Mouse (Mus musculus) cerebellum, adult 11-12 months (tissue): ENCODE measurements around the gene Tbxas1.
A peak's percentile ranks its signal among the peaks of the same experiment; 100 is the strongest.

Source experiments
- DNase-seq: peaks from one replicate; pipeline ENCODE4 v3.0.0; 2022

Gene Tbxas1

DNA sequence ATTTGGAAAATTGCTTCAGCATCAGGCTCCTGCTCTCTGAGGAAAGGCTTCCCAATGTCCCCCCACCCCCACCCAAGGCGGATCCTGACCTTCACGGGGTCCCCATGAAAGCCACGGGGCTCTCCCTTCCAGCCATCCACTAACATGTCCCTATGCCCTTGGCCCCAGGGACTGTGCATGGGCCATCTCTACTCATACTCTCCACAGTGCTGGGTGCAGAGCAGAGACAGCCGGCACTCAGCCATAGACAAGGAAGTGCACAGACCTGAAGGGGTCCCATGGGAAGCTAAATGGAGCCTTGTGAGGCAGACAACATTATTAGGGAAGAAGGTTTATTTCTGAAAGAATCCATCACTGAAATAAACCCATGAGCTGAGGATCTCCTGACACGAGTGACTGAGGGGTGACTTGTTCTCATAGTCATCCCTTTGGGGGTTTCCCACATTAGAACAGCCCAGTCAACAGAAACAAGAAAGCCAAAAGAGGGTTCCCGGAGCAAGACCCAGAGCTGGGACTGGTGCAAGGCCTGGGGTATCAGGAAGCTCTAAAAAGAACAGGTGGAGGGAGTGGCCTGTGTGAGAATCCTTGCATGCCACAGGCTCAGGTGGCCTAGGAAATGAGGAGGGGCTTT, 179.8 kb downstream of the Tbxas1 start:
- DNase-seq = no peak

DNA sequence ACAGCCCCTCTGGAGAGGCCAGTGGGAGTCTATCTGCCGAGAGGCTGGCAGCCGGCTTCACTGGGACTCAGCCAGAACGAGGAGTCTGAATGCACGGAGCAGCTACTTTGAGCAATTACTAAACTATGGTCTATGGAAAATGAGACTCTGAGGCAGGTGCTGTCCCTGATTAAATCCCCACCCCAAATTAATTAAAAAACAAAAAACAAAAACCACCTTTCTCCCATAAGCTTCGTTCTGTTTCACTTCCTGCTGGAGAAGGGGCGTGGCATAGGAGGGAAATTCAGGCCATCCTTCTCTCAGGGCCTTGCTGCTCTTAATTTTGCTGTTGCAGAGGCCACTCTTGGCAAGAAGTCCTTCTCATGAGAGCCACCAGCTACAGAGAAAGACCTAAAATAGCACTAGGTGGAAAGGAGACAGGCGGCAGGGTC, 180.6 kb downstream of the Tbxas1 start:
- DNase-seq = no peak

DNA sequence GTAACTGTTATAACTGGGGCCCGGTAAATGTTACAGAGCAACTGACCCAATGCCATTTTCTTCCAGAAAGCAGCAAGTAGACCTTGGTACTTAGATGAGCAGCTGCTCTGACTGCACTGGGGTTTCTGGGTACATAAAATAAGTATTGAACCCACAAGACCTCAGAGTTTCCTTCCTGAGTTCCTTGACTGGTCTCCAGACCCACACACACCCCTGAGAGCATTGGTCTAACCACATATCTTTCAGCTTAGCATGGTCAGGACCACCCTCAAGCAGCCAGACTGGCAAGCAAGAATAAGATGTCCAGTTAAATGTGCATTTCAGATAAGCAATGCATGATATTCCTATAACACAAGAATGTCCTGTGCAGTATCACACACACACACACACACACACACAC, 182.0 kb downstream of the Tbxas1 start:
- no peak for DNase-seq

DNA sequence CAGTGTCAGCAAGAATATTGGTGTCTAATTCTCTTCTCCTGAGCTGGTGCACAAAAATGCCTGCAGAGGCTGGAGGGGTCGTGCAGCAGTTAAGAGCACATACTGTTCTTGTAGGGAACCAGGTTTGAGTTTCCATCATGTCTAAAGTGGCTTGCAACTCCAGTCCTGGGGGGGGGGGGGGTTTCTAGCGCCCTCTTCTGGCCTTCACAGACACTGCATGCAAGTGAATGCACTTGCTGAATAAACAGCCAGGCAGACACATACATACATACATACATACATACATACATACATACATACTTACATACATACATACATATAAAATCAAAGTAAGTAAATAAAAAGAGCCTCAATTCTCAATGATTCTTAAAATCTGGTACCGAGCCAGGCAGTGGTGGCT, 183.2 kb downstream of the Tbxas1 start:
- no peak for DNase-seq

DNA sequence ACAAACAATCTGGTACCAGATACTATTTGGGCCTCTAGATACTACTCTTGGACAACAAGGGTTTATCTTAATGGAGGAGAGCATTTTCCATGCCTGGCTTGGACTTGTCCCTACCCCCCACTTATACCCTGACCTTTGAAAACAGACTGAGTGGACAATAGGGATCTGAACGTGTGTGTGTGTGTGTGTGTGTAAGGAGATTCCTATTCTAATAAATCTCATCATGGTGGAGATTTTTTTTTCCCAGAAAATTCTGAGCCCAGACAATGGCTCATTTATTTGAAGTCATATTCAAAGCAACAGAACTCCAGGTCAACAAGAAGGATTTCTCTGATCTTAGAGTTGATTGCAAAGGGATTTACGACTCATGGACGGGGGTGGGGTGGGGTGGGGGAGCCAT, 183.7 kb downstream of the Tbxas1 start:
- DNase-seq = no peak

DNA sequence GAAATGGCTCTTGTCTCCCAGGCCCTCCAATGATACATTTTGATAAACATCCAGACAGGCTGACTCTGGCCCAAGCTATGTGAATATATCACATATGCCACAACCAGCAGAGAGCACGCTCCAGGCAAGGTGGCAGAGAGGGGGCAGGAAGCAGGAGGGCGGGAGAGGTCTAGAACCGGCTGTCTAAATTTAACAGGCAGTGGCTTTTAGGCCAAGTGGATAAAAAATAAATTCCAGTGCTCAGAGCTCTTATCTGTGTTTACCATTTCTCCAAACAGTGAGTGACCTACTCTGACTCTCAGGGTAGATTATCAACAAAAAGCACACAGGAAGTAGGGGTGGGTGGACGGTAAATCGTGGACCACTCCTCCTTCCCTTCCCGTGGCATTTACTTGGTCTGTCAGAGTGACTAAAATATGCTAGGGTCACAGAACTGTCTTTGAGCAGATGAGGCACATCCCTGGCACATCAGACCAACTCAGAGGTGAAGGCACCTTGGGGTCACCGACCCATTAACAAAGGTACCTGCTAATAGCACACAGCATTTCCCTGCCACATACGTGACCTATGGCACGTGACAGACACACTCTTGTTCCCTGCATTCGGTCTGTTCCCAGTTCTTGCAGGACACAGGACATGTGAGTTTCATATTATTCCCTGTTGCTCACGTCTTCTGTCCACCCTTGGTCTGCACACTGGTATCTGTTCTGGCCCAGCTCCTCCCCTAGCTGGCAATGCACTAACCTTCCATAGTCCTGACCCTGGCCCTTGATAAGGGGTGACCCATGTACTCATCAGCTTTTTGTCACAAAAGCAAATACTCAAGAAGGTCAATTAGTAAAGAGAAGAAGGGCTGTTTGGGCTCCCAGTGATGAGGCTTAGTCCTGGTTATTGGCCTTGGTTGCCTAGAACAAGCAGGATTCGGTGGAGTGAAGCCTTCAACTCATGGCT, 184.6 kb downstream of the Tbxas1 start:
- no peak for DNase-seq

DNA sequence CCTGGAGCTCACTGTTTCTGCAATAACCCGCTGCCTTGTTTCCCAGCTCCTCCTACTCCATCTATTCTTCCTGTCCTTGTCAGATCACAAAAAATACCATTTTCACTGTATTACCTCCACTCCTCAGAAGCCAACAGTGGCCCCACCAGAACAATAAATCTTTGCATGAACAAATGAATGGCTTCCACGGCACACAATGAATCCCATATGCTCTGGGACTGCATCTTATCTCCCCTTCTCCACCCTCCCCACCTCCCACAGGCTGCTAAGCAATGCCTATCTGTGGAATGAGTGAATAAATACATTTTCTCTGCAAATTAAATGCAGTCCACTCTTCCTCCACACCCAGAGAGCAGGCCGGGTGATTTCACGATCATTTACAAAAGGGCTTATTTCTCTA, 186.0 kb downstream of the Tbxas1 start:
- DNase-seq = no peak

DNA sequence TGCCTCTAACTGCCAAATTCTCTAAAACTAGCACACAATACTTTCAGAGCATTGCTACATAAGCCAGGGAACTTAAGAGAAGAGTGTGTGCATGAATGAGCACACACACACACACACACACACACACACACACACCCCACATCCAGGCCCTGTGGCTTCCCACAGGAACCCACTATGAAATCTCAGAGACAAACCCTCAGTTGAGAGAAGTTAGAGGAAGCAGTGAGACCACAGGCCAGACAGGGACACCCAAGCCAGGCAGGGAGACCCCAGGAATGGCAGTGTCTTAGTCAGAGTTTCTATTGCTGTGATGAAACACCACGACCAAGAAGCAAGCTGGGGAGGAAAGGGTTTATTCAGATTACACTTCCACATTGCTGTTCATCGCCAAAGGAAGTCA, 188.3 kb downstream of the Tbxas1 start:
- no peak for DNase-seq

DNA sequence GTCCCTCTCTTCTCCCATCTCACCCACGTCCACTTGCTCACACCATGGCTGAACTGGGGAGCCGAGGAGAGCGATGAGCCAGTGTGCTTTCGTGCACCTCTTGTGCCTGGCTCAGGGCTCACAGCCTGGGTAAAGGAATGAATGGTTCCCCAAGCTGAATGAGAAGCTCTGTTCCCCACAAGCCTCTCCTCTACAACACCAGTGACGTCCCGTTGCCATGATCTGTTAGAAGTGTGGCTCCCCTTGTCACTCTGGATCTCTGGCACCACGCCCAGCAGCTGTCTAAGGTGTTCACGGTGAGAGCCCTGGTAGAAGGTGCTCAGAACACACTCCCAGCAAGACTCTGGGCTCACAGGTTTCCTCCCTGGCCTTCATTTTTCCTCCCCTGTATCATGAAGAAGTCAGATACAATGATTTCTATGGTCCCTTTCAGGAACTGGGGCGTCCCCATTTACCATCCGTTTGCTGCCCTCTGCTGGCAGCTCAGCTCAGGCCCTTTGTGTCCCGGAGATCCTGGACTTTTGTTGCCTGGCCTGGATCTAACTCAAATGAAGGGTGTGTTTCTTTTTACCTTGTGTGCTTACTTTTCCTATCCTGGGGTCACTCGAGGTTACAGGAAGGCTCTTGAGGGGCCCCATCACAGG, 191.9 kb downstream of the Tbxas1 start:
- DNase-seq = peak; percentile 57

DNA sequence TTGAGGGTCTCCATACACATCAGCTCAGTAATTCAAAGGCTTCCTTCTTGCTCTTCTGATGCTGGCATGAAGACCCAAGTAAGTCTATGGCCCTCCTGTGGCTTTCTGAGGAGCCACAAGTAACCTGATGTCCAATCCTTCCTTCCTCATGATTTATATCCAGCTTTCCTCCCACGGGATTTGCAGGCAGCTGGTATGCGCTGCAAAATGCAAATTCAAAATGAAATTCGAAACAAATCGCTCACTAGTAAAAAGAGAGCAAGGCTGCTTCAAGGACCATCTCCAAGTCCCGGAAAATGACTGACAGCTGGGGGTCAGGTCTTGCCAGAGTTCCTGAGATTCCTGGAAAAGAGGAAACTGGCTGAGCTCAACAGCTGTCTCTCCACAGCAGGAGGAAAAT, 197.5 kb downstream of the Tbxas1 start:
- DNase-seq = no peak

DNA sequence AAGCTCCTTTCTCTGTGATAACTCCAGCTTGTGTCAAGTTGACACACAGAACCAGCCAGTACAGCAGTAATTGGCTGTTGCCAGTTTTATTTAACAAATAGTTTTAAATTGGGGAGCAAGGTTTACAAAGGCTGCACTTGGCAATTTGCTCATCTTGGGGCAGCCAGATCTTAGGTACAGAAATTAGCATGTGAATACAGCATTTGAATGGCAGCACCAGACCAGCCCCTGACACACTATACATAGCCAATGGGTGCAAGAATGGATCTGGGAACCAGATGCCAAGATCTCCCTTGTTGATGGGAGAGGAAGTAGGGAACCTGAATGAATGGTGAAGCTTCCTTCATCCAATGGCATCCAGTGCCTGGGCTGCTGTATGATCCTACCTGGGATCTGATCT, 199.0 kb downstream of the Tbxas1 start:
- no peak for DNase-seq

DNA sequence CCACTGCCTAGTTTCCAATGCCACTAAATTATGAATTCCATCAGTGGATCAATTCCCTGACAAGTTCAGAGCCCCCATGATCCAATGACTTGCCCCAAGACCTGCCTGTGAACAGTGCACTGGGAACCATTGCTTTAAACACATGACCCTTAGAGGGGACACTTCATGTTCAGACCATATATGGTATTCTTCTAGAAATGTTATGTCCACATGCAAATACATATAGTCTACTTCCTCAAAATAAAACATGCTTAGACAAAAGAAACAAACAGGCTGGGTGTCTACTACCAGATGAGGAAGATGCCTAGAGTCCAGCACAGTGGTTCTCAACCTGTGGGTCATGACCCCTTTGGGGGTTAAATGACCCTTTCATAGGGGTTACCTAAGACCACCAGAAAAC, 201.3 kb downstream of the Tbxas1 start:
- no peak for DNase-seq

DNA sequence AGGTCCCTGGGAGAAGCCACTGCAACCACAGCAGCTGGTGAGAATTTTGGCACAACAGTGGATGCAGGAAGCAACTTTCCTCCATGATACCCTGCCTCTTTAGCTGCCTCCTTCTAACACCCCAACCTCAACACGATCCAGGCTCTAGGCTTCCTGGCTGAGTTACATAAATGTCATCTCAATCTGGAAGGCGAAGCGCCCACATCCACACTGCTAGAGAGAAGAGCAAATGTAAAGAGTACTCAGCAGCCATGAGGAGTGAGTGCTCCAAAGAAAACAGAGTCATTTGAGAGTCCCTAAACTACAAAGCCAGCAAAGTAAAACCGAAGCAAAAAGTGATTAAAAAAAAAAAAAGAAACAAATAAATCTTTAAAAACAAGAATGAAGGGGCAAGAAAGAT, 229.4 kb downstream of the Tbxas1 start:
- no peak for DNase-seq

DNA sequence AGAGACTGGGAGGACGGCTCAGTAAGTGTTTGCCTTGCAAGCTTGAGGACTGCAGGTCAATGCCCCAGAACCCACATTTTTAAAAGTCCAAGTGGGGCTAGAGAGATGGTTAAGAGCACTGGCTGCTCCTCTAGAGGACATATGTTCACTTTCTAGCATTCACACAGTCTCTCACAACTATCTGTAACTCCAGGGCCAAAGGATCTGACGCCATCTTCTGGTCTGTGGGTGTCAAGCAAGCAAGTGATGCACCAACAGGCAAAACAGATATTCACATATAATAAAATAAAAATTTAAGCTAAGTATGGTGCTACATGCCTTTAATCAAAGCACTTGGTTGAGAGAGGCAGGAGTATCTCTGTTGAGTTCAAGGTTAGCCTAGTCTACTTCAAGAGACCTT, 231.6 kb downstream of the Tbxas1 start:
- no peak for DNase-seq

DNA sequence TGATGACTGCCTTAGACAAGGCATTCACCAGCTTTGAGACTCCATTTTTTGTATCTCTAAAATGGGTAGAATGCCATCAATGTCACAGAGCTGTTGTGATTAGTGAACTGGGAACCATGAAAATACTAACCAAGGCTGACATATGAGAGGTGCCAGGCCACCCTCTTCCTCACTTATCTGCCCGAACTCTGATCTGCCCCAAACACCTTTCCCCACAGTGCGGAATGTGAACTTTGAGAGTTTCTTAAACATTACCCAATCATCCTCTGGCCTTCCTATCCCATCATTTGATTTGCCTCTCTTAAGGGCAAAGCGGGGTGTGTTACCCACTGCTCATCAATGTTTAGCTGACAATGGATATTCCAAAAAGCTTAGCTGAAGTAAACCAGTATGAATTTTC, 237.5 kb downstream of the Tbxas1 start:
- DNase-seq = no peak

DNA sequence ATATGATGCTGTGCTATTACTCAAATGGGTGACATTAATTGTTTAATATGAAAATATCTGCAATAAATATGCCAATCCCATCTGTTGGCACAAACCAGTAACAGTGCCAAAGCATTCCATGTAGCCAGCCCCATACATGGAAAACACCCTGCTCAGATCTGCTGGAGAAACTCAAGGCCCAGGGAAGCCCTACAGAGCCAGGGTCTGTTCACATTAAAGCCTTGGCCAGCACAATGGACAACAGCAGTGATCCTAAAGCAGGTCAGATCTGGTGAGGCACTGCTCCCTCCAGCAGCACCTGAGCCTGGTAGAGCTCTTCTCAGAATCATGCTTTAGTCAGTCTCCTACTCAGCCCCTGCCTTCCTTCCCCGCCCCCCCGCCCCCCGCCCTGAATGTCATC, 237.9 kb downstream of the Tbxas1 start:
- DNase-seq = peak; percentile 79

DNA sequence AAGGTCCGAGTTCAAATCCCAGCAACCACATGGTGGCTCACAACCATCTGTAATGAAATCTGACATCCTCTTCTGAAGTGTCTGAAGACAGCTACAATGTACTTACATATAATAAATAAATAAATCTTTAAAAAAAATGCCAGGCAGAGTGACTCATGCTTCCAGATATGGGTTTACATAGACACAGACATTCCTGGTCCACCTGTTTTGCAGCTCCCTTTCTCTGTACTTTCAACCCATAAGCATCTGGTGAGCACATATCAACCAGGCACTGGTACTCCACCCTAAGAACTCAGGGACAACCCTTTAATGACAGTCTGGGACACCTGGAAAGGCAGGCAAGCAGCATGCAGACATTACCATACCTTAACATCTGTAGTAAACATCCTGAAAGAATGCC, 240.2 kb downstream of the Tbxas1 start:
- DNase-seq = no peak

DNA sequence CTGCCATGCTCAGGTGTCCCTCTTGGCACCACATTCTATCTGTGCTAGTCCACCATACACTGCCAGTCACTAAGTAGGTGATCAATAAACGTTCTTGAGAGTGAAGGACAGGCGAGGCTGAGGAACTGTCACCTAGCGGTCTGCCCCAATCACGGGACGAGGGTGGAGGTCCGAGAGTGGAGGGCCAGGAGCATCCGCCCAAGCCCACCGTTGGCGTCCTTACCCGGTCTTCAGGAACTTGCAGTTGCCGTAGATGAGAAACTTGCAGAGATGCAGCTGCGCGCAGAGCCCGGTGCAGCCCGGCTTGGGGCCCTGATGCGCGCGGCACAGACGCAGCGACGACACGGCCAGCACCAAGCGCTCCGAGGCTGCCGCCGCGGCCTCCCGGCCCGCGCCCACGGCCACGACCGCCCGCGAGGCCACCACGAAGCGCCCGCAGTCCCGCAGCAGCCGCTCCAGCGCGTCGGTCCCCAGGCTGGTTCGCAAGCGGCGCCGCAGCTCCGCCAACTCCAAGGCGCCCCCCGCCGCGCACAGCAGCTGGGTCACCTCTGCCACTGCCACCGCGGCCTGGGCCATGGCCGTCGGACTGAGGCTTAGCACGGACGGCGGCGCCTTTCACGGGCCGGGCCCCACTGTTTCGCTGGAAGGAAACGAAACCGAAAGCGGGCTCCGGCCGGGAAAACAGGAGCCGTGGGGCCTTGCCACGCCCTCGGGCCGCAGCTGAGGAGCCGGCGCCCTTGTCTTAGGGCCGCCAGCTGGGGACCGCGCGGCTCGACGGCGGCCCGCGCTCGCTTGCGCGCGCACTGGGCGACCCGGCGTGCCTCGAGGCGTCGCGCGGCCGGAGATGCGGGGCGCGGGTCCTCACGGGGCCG, 242.6 kb downstream of the Tbxas1 start, which contains the start of gene Parp12:
Gene Parp12, minus strand, starts transcription at position 766 of the 872 bp plus-strand sequence.
- DNase-seq = peak; percentile 33

DNA sequence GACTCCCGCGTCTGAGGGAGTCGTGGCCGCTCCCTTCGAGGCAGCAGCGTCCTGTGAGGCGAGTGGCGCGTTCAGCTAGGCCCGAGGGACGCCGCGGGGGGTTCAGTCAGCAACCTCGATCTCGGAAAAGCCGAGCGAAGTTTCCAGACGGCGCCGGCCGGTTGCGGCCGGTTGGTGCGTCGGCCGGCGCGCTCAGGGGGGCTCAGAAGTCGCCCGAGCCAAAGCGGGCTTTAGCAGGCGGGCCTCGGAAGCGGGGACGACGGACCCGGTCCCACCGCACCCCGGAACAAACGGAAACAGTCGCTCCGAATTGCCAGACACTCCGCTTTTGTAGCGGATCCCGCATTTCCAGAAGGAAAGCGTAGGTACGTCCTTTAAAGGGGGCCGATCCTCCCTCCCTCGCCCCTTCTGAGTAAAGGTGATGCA, 243.3 kb downstream of the Tbxas1 start:
- DNase-seq = no peak

DNA sequence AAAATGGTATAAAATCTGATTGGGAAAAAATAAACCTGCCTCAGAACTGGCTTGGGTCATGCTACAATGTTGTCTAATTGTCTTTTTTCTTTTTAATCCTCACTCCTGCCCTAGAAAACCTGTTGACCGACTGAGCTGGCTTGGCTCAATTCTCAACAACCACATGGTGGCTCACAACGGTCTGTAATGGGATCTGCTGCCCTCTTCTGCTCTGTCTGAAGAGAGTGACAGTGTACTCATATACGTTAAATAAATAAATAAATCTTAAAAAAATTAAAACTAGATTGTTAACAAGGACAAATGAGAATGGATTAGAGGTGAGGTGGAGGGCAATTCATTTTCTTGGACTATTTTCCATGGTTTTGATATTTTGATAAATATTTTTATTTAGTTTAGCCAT, 245.5 kb downstream of the Tbxas1 start:
- no peak for DNase-seq

DNA sequence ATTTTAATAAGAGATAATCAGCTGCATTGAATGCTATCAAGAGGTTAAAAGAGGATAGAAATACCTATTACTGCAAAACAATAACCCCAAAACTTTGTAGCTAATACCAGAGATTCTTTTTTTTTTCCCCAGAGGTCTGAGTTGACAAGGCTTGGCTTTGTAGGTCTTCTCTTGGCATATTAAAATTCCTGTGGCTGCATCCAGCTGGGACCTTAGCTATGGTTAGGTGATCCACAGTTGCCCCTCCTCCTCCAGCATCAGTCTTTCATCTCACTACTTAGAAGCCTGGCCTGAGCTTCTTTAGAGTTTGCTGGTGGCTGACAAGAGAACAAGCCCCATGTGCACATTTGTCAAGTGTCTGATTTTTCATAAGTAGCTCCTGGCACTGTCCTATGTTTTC, 249.5 kb downstream of the Tbxas1 start:
- no peak for DNase-seq

DNA sequence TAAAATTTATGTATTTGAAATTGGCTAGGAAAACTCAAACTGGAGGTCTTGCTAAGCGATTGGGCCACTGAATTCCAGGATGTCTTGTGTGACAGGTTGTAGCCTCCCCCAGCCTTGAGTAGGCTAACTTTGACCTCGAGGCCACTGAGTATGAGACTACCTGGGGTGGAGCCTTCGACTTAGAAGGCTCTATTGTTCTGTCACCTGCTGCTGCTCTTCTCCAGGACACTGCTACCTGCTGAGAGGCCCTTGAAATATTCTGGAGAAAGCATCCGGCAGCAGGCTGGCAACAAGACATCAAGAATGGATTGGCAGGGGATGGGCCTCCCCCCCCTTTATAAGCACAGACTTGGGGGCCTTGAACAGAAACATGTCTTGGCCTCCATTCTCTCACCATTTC, 256.3 kb downstream of the Tbxas1 start:
- no peak for DNase-seq

DNA sequence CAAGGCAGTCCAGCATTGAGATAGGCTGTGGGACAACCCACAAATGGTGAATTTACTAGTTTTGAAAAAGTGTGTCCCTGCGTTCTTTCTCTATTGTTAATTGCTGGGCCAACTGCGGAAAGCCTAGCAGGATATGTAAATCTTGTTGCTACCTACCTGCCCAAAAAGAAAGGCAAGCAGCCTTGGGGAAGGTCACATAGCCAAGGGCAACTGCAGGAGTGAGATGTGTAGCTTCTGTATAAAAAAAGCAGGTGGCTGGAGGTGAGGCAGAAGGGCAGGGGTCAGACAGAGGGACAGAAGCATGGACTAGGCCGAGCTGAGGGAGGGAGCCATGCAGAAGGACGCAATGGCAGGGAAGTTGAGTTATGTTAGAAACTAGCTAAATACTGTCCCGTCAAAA, 257.4 kb downstream of the Tbxas1 start:
- no peak for DNase-seq
